Mouse (Mus musculus): ENCODE data around the gene Clta. TPM values are rescaled to one million over a fixed set of nuclear protein-coding genes. Genes with fewer than 3 reads are reported as not detected.

The Clta gene
- total and polyA plus RNA-seq, 3 experiments = 108 to 483 (median 437) TPM

GRCm38 (mm10) chr4:43978521-43979443 lies 25.5 kb upstream of the Clta start:
- Histone ChIP-seq H3K4me3 (ENCODE audit: low read depth, low read length) (no peak overlapping the region), H3K4me1 (ENCODE audit: insufficient read depth, low read depth, low read length) (peaks cover 40% of the 10 kb centered on the region), H3K9me3 (replicated peaks) (no peaks in the 10 kb centered on the region), H3K27me3 (ENCODE audit: insufficient read depth, low read length) (peaks cover 4% of the 10 kb centered on the region; the same call in 1 of the 2 replicates), H3K36me3 (replicated peaks) (peaks cover 61% of the 10 kb centered on the region)
- TF ChIP-seq GATA2 (IDR thresholded peaks at IDR 0.05; ENCODE audit: borderline replicate concordance, low read depth, low read length) = no peak
- no peak for TF ChIP-seq GATA1 (IDR thresholded peaks at IDR 0.05; ENCODE audit: borderline replicate concordance, low read length)
- TF ChIP-seq TAL1 (conservative IDR thresholded peaks at IDR 0.05; ENCODE audit: low read depth, low read length) = no peak
- no peak for TF ChIP-seq CTCF (IDR thresholded peaks at IDR 0.05; ENCODE audit: low read depth, low read length)
- no peak for TF ChIP-seq POLR2AphosphoS5 (IDR thresholded peaks at IDR 0.05; ENCODE audit: insufficient replicate concordance, low read depth, low read length)
- DNase-seq (ENCODE audit: low spot score) = no peak
- ATAC-seq (ENCODE audit: extremely low read depth, insufficient number of reproducible peaks, low FRiP score, poor library complexity, severe bottlenecking) = no peak

- Histone ChIP-seq H3K27me3 (ENCODE audit: insufficient read depth, low read length) (peaks cover 13% of the 10 kb centered on the region; the same call in 1 of the 2 replicates), H3K4me3 (ENCODE audit: low read depth, low read length) (no peak overlapping the region), H3K36me3 (replicated peaks) (peaks cover 52% of the 10 kb centered on the region), H3K9me3 (replicated peaks) (no peaks in the 10 kb centered on the region), H3K4me1 (ENCODE audit: insufficient read depth, low read depth, low read length) (peaks cover 31% of the 10 kb centered on the region)
- no peak for DNase-seq (ENCODE audit: low spot score)
- ATAC-seq (ENCODE audit: extremely low read depth, insufficient number of reproducible peaks, low FRiP score, poor library complexity, severe bottlenecking) = no peak
- TF ChIP-seq CTCF (IDR thresholded peaks at IDR 0.05; ENCODE audit: low read depth, low read length) (no peak), GATA2 (IDR thresholded peaks at IDR 0.05; ENCODE audit: borderline replicate concordance, low read depth, low read length) (no peak), TAL1 (conservative IDR thresholded peaks at IDR 0.05; ENCODE audit: low read depth, low read length) (no peak), GATA1 (IDR thresholded peaks at IDR 0.05; ENCODE audit: borderline replicate concordance, low read length) (no peak), POLR2AphosphoS5 (IDR thresholded peaks at IDR 0.05; ENCODE audit: insufficient replicate concordance, low read depth, low read length) (no peak)
Observed at GRCm38 (mm10) chr4:43979746-43980145, 24.5 kb upstream of the Clta start.

GRCm38 (mm10) chr4:43980236-43980635 lies 24.0 kb upstream of the Clta start:
- H3K27me3 ChIP-seq (ENCODE audit: insufficient read depth, low read length) = peaks cover 17% of the 10 kb centered on the region
- peaks cover 50% of the 10 kb centered on the region for H3K36me3 ChIP-seq (replicated peaks)
- ATAC-seq (ENCODE audit: extremely low read depth, insufficient number of reproducible peaks, low FRiP score, poor library complexity, severe bottlenecking) (no peak), DNase-seq (ENCODE audit: low spot score) (no peak)
- no peaks in the 10 kb centered on the region for H3K9me3 ChIP-seq (replicated peaks)
- TF ChIP-seq GATA2 (IDR thresholded peaks at IDR 0.05; ENCODE audit: borderline replicate concordance, low read depth, low read length) (no peak), POLR2AphosphoS5 (IDR thresholded peaks at IDR 0.05; ENCODE audit: insufficient replicate concordance, low read depth, low read length) (no peak), CTCF (IDR thresholded peaks at IDR 0.05; ENCODE audit: low read depth, low read length) (no peak), GATA1 (IDR thresholded peaks at IDR 0.05; ENCODE audit: borderline replicate concordance, low read length) (no peak), TAL1 (conservative IDR thresholded peaks at IDR 0.05; ENCODE audit: low read depth, low read length) (no peak)
- H3K4me1 ChIP-seq (ENCODE audit: insufficient read depth, low read depth, low read length) = peaks cover 26% of the 10 kb centered on the region
- H3K4me3 ChIP-seq (ENCODE audit: low read depth, low read length) = no peak overlapping the region

GRCm38 (mm10) chr4:43980846-43981245 lies 23.4 kb upstream of the Clta start:
- DNase-seq (ENCODE audit: low spot score) = no peak
- no peaks in the 10 kb centered on the region for H3K9me3 ChIP-seq (replicated peaks)
- peaks cover 17% of the 10 kb centered on the region for H3K27me3 ChIP-seq (ENCODE audit: insufficient read depth, low read length)
- TF ChIP-seq GATA2 (IDR thresholded peaks at IDR 0.05; ENCODE audit: borderline replicate concordance, low read depth, low read length) = no peak
- no peak for TF ChIP-seq GATA1 (IDR thresholded peaks at IDR 0.05; ENCODE audit: borderline replicate concordance, low read length)
- peaks cover 24% of the 10 kb centered on the region for H3K4me1 ChIP-seq (ENCODE audit: insufficient read depth, low read depth, low read length)
- H3K4me3 ChIP-seq (ENCODE audit: low read depth, low read length) = no peak overlapping the region
- H3K36me3 ChIP-seq (replicated peaks) = peaks cover 49% of the 10 kb centered on the region
- ATAC-seq (ENCODE audit: extremely low read depth, insufficient number of reproducible peaks, low FRiP score, poor library complexity, severe bottlenecking) = no peak

GRCm38 (mm10) chr4:43981251-43981650 lies 23.0 kb upstream of the Clta start:
- no peak for TF ChIP-seq POLR2AphosphoS5 (IDR thresholded peaks at IDR 0.05; ENCODE audit: insufficient replicate concordance, low read depth, low read length)
- no peak for TF ChIP-seq GATA2 (IDR thresholded peaks at IDR 0.05; ENCODE audit: borderline replicate concordance, low read depth, low read length)
- TF ChIP-seq TAL1 (conservative IDR thresholded peaks at IDR 0.05; ENCODE audit: low read depth, low read length) = no peak
- no peak for TF ChIP-seq GATA1 (IDR thresholded peaks at IDR 0.05; ENCODE audit: borderline replicate concordance, low read length)
- TF ChIP-seq CTCF (IDR thresholded peaks at IDR 0.05; ENCODE audit: low read depth, low read length) = no peak
- peaks cover 22% of the 10 kb centered on the region for H3K4me1 ChIP-seq (ENCODE audit: insufficient read depth, low read depth, low read length)
- DNase-seq (ENCODE audit: low spot score) = no peak

GRCm38 (mm10) chr4:43982053-43982732 lies 22.1 kb upstream of the Clta start:
- TF ChIP-seq GATA2 (IDR thresholded peaks at IDR 0.05; ENCODE audit: borderline replicate concordance, low read depth, low read length) = no peak
- peak; percentile 73; the same call in 1 of the 2 replicates for TF ChIP-seq CTCF (IDR thresholded peaks at IDR 0.05; ENCODE audit: low read depth, low read length)
- DNase-seq (ENCODE audit: low spot score) (peak; percentile 84), ATAC-seq (ENCODE audit: extremely low read depth, insufficient number of reproducible peaks, low FRiP score, poor library complexity, severe bottlenecking) (peak; percentile 68)
- no peaks in the 10 kb centered on the region for H3K9me3 ChIP-seq (replicated peaks)
- H3K4me1 ChIP-seq (ENCODE audit: insufficient read depth, low read depth, low read length) = peaks cover 22% of the 10 kb centered on the region
- peaks cover 21% of the 10 kb centered on the region for H3K27me3 ChIP-seq (ENCODE audit: insufficient read depth, low read length)
- peaks cover 37% of the 10 kb centered on the region for H3K36me3 ChIP-seq (replicated peaks)
- peak overlapping the region; percentile 47; the same call in 1 of the 2 replicates for H3K4me3 ChIP-seq (ENCODE audit: low read depth, low read length)

More at GRCm38 (mm10) chr4:43981251-43981650, 23.0 kb upstream of the Clta start:
- H3K9me3 ChIP-seq (replicated peaks) = no peaks in the 10 kb centered on the region
- H3K36me3 ChIP-seq (replicated peaks) = peaks cover 45% of the 10 kb centered on the region
- H3K27me3 ChIP-seq (ENCODE audit: insufficient read depth, low read length) = peaks cover 17% of the 10 kb centered on the region
- no peak for ATAC-seq (ENCODE audit: extremely low read depth, insufficient number of reproducible peaks, low FRiP score, poor library complexity, severe bottlenecking)
- no peak overlapping the region for H3K4me3 ChIP-seq (ENCODE audit: low read depth, low read length)

All from G1E (cell line).